Mouse (Mus musculus): ENCODE measurements around the gene Tanc1. TPM values are rescaled to one million over a fixed set of nuclear protein-coding genes. Genes with fewer than 3 reads are reported as not detected.

Gene Tanc1
- polyA plus RNA-seq, 1 experiment, result 5.2 TPM

DNA sequence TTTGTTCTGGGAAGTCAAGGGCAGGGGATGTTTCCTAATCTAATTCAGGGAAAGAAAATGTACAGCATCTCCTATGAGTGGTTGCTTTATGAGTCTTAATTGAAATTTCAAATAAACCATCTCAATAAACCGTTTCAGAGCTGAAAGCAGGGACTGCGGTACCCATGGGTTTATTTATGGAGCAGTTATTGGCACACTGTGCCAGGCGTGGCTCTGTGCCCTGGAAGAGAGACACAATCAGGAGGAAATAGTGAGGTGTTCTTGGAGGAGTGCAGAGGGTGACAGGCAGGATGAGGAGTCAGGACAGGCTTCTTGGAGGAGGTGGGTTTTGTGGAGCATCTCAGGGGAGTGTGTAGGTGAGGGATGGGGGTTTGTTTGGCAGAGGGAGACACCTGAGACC lies 33.7 kb downstream of the Tanc1 start:
- WGBS, result 16% methylated on average over 3 of the region's 3 CpGs
- DNase-seq (ENCODE audit: low read depth, low spot score), result peak; percentile 22

DNA sequence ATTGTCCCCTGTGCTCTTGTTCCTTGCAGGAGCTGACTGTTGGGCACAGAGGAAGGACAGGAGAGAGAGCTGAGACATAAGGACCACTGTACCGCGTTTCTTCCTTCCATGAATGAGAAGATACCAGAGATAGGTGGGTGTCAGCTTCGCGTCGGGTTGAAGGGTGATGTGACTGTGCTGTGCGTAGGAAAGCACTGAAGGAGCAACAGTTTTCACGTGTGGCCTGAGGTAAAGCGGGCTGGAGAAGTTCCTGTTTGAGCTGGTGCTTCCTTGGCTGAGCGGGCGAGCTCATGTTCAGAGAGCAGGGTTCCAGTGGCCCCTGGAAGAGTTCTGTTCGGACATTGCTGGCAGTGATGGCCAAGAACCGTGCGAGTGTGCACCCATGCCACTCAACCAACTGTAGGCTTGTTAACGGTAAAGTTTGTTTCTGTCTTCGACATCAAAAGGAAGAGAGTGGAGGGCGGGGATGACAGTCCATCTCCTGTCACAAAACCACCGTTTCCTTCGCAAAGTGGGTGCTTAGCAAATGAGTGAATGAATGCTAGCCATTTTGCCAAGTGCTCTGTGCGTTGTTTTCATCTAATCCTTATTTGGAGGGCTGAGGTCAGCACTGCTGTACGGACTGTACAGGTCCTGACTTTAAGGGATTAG lies 35.0 kb downstream of the Tanc1 start:
- no peak for DNase-seq (ENCODE audit: low read depth, low spot score)
- WGBS, result 86% methylated on average over 20 of the region's 20 CpGs

DNA sequence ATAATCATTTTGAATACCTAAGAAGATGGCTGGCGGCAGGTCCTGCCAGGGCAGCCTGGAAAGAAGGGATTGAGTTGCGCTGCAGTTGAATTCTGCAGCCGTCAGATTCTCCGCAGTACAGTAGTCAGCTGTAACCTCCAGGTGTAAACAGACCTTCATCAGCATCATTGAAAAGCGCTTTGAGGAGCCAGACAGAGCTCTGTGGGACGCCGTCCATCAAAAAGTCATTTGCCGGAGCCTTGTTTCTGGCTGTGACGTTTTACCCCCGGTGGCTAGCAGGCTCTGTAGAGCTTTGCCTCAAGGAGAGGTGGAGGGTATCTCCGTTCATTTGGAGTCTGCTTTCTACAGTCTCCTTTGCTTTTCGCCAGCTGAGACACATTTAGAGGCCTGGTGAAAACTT lies 36.6 kb downstream of the Tanc1 start:
- no peak for DNase-seq (ENCODE audit: low read depth, low spot score)
- WGBS, result 84% methylated on average over 12 of the region's 12 CpGs

DNA sequence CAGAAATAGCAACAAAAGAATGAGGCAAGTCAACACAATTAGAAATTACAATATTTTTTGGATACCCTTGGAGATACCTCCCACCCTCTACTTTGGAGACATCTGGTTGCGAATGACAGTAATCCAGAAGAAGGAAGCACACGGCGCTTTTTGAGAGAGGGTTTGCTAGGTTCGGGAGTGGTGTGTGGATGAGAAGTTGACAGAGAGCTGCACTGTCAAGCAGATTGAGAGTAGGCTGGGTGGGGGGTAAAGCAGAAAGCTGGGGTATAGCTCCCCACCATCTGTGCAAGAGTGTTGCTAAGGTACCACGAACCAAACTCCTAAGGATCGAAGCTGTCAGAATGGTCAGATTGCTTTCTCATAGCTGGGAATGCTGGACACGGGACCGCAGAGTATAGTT lies 40.0 kb downstream of the Tanc1 start:
- WGBS, result 95% methylated on average over 8 of the region's 8 CpGs
- no peak for DNase-seq (ENCODE audit: low read depth, low spot score)

DNA sequence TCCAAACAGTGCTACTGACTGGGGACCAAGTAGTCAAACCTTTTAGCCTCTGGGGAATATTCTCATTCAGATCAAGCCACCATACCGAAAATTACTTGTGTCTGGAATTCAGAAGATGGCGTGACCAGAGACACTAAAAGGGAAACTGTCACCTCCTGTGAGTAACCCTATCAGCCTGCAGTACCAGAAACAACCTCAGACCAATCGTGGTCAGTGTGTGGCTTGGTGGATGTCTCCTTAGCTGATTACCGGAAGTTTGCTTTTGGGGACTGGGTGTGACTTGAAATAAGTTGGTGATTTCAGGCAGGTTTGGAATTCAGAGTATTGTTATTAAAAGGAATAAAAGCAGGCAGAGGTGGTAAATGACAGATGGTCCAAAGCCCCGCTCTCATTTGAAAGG lies 40.9 kb downstream of the Tanc1 start:
- WGBS, result 71% methylated on average over 5 of the region's 5 CpGs
- DNase-seq (ENCODE audit: low read depth, low spot score), result no peak

DNA sequence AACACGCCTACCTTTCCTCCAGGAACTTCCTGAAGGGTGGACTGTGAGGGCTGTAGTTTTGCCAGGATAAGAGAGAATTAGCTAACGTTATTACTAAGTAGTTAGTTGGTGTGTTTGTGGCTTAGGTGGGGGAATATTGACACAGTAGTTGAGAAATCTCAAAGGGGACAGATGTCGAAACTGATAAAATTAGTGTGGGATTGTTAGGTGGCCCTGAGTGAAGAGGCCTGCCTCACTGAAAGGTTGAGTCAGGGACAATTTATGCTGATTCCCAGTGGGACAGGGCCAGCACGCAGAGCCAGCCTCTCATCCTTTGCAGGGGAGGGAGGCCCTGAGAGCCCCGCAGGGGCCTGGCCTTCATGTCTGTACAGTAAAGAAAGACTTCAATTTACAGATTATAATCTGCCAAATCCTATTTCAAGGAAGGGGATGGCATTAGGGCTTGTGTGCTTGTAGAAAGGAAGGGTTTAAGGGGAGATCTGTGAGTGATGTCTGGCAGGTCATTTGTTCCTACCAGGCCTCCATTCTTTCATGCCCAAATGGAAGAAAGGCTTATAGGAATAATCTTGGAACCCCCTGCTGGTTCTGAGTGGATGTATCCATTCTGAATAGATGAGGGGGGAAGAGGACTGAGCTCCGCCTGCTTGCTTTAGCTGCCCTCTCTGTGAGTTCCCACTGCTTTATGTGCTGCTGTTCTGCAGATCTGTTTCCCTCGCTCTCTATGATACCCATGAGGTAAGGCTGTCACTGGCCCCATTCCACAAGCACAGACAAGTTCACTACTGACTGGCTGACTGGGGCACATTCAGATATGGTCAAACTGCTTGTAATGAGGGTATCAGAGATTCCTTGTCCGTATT lies 41.7 kb downstream of the Tanc1 start:
- 60% methylated on average over 8 of the region's 8 CpGs for WGBS
- DNase-seq (ENCODE audit: low read depth, low spot score), result no peak

DNA sequence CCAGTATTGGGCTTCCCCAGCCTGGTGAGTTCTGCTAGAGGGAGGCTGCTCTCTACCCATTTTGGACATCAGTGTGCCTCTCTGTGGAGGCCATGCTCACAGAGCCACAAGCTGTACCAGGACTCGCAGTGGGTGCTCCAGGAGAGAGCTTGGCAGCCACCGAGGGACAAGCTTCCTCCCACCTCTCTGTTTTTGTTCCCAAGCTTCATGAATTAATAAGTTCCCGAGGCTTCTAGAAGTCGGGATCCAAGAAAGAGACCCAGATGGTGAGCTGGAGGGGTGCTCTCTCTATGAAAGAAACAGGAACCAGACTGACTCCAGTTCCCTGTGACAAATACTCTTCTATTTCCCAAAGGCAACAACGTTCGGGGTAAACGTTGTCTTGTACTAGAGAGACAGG lies 43.6 kb downstream of the Tanc1 start:
- no peak for DNase-seq (ENCODE audit: low read depth, low spot score)
- whole genome bisulfite sequencing, result 63% methylated on average over 7 of the region's 7 CpGs

DNA sequence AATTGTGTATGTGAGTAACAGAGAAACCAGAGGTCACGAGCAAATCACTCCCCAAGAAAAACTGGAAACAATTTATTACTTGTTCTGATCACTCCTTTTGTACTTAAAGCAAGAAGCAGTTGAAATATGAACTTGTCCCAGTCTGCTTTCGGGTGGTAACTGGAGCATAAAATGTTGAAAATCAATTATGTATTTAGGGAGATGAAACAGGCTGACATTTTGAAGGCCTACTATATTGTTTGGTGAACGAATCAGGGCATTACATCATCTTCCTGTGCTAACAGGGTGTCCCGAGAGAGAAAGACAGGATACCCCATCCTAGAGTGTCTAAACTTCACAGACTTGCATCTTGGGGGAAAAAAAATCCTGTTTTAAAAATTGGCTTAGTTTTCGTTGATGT lies 44.8 kb downstream of the Tanc1 start:
- no peak for DNase-seq (ENCODE audit: low read depth, low spot score)
- WGBS, result 67% methylated on average over 5 of the region's 5 CpGs

DNA sequence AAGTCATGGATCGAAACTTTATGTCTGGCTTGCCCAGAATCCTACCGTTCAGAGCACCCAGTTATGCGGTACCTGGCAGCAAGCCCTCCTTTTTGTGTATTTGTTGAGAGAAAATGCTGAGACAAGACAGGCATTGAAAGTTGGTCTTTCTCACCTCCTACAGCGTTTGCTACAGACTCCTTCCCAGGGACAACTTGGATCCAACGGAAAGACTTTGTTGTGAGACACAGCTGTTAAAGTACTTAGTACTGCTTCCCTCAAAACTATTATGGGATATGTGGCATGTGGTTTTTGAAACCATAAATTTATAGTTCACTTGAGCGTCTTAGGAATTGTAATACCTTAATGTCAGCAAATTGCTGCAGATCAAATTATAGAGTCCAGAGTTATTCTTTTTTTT lies 47.8 kb downstream of the Tanc1 start:
- WGBS, result 71% methylated on average over 6 of the region's 6 CpGs
- DNase-seq (ENCODE audit: low read depth, low spot score), result no peak

DNA sequence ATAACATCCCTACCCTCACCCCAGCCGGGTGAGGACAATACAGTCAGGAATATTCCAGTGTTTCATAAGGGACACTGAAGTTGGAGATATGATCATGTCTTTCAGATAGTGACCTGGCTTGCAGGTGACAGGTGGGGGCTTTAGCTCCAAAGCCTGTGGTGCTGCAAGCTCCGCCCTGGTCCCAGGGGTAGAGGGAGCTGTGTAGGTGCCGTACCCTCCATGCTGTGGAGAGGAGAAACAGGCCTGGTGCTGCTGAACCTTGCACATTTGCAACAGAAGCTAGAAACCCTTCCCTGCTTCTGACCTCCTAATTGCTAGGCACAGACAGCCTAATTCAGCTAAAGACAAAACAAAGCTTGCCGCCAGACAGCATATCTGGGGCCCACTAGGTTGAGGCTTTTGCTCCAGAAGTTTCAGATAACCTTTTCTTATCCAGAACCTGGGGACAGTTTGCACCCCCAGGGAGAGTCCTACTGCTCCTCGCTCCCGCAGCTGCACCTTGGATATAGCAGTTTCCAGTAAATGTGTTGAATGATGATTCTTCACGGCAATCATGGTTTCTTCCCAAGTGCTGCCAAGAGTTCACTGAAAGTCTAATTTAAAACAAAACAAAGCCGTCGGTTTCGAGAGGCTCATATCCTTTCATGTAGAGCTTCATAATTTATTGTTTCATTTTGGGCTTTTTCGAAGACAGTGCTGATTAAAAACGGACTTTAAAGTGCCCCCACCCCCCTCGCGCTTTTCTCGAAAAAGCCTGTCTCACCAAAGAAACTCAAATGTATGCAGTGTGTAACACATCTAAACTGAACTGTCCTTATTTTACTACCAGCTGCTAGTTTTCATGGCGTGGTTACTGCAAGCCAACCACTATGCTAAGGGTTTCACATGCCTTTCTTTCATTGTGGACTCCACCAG lies 49.3 kb downstream of the Tanc1 start:
- 70% methylated on average over 16 of the region's 16 CpGs for WGBS
- no peak for DNase-seq (ENCODE audit: low read depth, low spot score)

DNA sequence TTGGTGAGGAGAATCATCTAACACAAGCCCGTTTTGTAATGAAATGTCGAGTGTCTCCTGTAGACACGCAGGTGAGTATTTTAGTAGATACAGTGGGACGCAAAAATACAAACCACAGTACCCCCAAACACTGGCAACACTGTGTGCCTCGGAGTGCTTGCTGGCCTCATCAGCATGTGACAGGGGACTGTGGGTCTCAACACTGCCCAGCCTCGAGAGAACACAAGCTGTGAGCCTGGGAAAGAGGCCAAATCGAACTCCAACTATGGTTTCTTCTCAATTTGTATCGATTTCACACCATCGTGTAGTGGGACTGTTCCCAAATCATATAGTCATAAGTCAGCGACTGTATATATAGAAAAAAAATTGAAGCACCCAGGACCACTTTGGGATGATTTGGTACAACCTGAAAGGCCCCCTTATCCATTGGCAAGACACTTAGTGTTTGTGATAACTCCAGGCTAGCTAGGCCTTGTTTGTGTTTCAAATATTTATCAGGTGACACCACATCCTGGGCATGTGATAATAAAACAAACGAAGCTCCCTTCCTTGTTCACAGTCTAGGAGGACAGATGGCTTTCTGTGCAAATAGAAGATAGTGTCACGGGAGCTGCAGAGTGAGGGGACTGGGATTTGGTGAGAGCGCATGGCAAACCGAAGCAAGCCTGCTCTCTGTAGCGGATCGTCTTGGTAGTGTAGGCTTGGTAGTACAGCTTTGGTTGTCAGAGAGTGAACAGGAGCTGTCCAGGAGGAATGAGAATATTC lies 53.1 kb downstream of the Tanc1 start:
- WGBS, result 66% methylated on average over 16 of the region's 16 CpGs
- DNase-seq (ENCODE audit: low read depth, low spot score), result no peak

DNA sequence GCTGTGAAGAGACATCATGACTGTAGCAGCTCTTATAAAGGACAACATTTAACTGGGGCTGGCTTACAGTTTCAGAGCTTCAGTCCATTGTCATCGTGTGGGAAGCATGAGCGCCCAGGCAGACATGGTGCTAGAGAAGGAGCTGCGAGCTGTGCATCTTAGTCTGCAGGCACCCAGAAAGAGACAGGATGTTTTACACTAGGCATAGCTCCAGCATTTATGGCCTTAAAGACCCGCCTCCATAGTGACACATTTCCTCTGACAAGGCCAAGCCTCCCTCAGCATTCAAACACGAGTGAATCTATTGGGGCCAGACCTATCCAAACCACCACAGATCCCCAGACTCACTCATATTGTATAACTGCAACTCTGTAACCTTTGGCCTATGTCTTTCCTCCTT lies 54.7 kb downstream of the Tanc1 start:
- WGBS, result 71% methylated on average over 5 of the region's 5 CpGs
- DNase-seq (ENCODE audit: low read depth, low spot score), result no peak

DNA sequence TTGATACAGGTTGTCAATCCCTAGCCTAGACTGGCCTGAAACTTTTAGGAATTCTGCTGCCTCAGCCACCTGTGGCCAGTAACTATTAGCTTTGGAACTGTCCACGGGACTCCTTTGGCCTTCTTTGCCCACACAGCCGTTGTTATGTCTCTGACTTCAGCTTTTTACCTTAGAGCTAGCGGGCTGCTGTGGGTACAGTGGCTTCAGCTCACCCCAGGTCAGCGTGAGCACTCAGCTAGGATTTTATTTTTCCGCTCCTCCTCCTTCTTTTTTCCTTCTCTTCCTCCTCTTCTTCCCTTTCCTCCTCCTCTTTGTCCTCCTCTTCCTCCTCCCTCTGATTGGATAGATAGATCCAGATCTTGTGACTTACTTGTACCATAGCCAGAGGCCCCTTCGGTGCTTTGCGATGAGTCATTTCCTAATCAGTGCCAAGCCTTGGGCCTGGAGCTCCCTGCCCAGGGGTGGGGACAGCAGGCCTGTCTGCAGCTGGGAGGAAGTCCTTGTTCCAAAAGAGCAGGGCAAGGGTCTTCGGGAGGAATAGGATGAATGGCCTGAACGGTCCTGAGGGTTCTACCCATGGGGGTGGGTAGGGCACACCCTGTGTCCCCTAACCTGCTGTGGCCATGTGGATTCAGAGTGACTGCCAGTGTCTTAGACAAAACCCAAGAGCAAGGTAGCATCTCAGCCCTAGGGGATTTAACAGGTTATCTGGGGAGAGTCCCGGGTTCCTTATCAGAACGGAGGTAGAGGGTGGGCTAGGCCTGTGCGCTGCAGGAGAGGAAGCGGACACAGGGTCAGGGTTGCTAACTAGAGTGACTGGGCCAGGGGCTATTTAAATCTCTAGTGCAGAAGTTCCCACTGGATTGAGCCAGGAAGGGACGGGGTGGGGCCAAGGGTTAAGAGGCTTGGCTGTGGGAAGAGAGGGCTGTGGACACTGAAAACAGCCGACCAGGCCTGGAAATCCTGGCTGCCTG lies 58.5 kb downstream of the Tanc1 start:
- WGBS, result 12% methylated on average over 15 of the region's 15 CpGs
- DNase-seq (ENCODE audit: low read depth, low spot score), result peak; percentile 75

DNA sequence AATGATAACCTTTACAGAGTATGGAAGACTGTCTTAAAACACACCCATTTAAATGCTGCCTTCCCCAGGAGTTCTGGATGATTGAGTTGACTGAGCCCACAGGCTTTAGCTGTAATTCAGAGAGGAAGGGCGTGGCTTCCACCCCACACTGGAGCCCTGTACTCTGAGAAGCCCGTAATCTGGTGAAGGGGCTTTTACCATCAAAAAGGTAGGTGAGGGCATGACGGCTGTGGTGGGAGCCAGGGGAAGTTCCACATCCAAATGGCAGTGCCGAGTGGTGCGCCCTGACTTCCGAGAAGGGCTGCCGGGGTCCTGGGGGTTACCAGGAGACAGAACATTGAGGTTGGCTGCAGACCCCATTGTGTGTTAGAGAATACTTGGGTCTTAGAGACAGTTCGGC lies 59.8 kb downstream of the Tanc1 start:
- WGBS, result 86% methylated on average over 8 of the region's 8 CpGs

DNA sequence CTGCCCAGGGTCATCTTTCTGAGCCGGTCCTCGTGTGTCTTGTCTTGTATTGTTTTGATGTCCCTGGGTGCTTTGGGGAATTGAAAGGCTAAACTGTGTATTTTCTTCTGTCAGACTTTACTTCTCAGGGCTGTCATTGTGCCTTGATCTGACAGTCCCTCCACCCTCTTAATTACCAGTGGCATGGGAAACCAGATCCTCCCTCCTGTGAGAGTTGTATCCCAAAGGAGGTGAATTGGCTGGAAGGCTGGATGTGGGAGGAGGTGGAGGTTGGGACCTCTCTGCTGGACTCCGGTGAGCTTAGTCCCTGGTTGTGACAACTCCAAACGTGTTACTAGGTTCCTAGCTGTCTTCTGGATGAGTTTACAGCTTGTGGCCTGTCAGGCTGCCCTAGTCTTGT lies 60.2 kb downstream of the Tanc1 start:
- 82% methylated on average over 4 of the region's 4 CpGs for WGBS
- DNase-seq (ENCODE audit: low read depth, low spot score), result no peak

More for the DNA sequence above, 59.8 kb downstream of the Tanc1 start:
- DNase-seq (ENCODE audit: low read depth, low spot score), result no peak

DNA sequence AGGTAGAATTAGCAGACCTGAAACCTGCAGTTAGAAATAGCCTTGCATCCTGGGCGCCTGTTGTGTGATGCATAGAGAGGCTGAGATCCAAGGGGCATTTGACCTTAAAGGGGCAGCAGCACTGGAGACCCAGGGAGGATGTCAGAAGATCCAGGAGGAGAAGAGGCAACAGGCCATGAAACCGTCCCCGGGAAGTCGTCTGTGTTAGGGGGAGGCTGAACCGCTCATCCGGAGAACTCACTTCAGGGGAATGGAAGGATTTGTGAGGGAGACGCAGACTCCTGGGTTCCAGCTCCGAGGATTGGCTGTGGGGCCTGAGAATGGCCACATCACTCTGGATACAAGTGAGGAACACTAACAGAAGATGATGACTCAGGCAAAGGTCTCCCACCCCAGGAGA lies 60.8 kb downstream of the Tanc1 start:
- 89% methylated on average over 8 of the region's 8 CpGs for WGBS
- no peak for DNase-seq (ENCODE audit: low read depth, low spot score)

DNA sequence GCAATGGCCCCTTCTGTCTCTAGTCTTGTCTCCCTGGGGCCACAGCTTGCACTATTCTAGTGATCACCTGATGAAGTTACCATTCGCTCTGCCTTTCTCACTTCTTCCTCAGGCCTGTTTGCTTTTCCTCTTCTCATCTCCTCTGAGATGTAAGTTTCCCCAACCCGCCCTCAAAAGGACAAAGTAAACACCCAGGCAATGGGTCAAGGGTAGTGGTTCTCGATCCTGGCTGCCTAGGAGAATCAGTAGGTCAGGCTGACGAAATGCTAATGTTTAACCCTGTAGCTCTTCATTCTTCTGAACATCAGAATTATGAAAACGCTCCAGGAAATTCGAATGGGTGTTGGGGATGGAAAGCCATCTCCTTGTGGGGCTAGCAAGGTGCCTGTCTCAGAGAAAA lies 61.5 kb downstream of the Tanc1 start:
- 63% methylated on average over 6 of the region's 6 CpGs for WGBS
- no peak for DNase-seq (ENCODE audit: low read depth, low spot score)

DNA sequence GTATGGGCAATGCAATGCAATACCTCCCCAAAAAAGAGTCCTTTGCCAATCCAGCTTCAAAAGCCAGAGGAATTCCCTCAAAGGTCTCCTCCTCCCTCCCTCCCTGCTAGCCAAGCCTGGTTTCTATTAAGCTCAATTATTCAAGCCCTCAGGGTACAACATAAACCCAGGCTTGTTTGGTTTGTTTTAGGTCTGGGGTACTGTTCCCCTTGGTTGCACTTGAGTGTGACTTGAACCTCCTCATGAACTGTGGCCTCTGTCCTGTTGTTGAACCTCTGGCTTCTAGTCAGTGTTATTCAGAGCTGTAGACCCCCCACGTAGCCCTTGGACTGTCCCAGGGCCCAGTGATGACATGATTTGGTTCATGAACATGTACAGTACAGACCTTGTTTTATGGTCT lies 62.0 kb downstream of the Tanc1 start:
- DNase-seq (ENCODE audit: low read depth, low spot score), result no peak

More for the DNA sequence above, 62.0 kb downstream of the Tanc1 start:
- WGBS, result 78% methylated on average over 1 of the region's 1 CpGs

Data from large intestine, adult 2 months (tissue).